Comparison of ENCODE assay signal across 16 mouse cellular contexts in the genomic region with DNA sequence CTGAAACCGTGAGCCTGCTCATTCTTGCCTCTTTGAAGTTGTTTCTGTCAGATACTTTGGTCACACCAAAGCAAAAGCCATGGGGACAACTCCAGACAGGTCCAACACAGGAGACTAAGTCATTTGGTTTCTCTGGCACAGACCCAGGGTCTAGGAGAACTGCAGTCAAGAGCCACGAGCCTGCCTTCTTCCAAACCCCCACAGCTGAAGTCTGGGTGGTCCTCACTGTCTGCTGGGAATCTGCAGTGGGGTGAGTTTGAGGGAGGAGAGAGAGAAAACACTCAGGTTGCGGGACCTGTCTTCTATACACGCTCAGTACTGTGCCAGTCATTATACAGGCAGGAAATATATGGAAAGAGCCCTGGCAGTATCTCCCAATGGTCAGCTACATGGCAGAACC. TPM values are rescaled to one million over a fixed set of nuclear protein-coding genes. Genes with fewer than 3 reads are reported as not detected.
DNase-seq lines count a peak whose midpoint lies in the region; ATAC-seq lines count a peak whose summit lies in the region.
"Had no signal": no experiment of that assay in that cellular context is flagged by ENCODE, and none has a peak within 500 bp of the region (broad histone marks: within the 10 kb centered on the region; RNA-seq: fewer than 3 reads in every experiment).

No protein-coding gene starts in this region.

- H3K36me3 ChIP-seq in hindbrain, embryonic 10.5 days: peaks cover 33% of the 10 kb centered on the region
- peaks cover 8% of the 10 kb centered on the region; the same call in 1 of the 2 replicates for H3K36me3 ChIP-seq in hindbrain, embryonic 13.5 days
- H3K36me3 ChIP-seq in neural tube, embryonic 15.5 days: no peaks in the 10 kb centered on the region
- H3K36me3 ChIP-seq in limb, embryonic 10.5 days: peaks cover 16% of the 10 kb centered on the region

- no peak for ATAC-seq in hindbrain, embryonic 13.5 days (ENCODE audit: low FRiP score)
- no peak for ATAC-seq in neural tube, embryonic 15.5 days (ENCODE audit: low FRiP score)
- ATAC-seq: forebrain, embryonic 14.5 days had no signal

- peak; percentile 1 for DNase-seq in hindbrain, embryonic 10.5 days (ENCODE audit: low spot score)
- DNase-seq in neural tube, embryonic 10.5 days (ENCODE audit: extremely low spot score, low spot score): peak; percentile 7
- peak; percentile 13 for DNase-seq in limb, embryonic 10.5 days (ENCODE audit: low spot score)
- DNase-seq in lung, postnatal 36 days: no peak
- DNase-seq: adrenal gland, adult 2 months; adrenal gland, postnatal 25 days; cerebellum, adult 18-20 months; cerebellum, adult 9-11 months; cerebellum, postnatal 36 days; gastrocnemius, adult 2 months; gastrocnemius, postnatal 25 days had no signal

- H3K9ac ChIP-seq in hindbrain, embryonic 13.5 days: no peak overlapping the region
- no peak overlapping the region for H3K9ac ChIP-seq in neural tube, embryonic 15.5 days (replicated peaks)
- H3K9ac ChIP-seq: heart, embryonic 12.5 days; hindbrain, embryonic 14.5 days had no signal

- no peaks in the 10 kb centered on the region for H3K4me1 ChIP-seq in hindbrain, embryonic 10.5 days (replicated peaks)
- no peaks in the 10 kb centered on the region for H3K4me1 ChIP-seq in hindbrain, embryonic 13.5 days (replicated peaks)
- H3K4me1 ChIP-seq in neural tube, embryonic 15.5 days: no peaks in the 10 kb centered on the region
- no peaks in the 10 kb centered on the region for H3K4me1 ChIP-seq in limb, embryonic 10.5 days

- H3K4me2 ChIP-seq in hindbrain, embryonic 13.5 days: no peak overlapping the region
- H3K4me2 ChIP-seq in neural tube, embryonic 15.5 days: no peak overlapping the region
- H3K4me2 ChIP-seq: heart, embryonic 12.5 days; hindbrain, embryonic 14.5 days had no signal

- no peaks in the 10 kb centered on the region for H3K9me3 ChIP-seq in hindbrain, embryonic 10.5 days
- no peaks in the 10 kb centered on the region for H3K9me3 ChIP-seq in hindbrain, embryonic 13.5 days
- H3K9me3 ChIP-seq in neural tube, embryonic 15.5 days (replicated peaks): no peaks in the 10 kb centered on the region
- H3K9me3 ChIP-seq in limb, embryonic 10.5 days (replicated peaks): no peaks in the 10 kb centered on the region
- H3K9me3 ChIP-seq: heart, embryonic 12.5 days had no signal

- H3K27ac ChIP-seq in hindbrain, embryonic 10.5 days: no peak overlapping the region
- no peak overlapping the region for H3K27ac ChIP-seq in hindbrain, embryonic 13.5 days
- no peak overlapping the region for H3K27ac ChIP-seq in neural tube, embryonic 15.5 days (replicated peaks)
- H3K27ac ChIP-seq in limb, embryonic 10.5 days: no peak overlapping the region
- H3K27ac ChIP-seq: gastrocnemius, adult 2 months; hindbrain, embryonic 14.5 days had no signal

- 84% methylated on average over 4 of the region's 4 CpGs for WGBS in hindbrain, embryonic 10.5 days
- 86% methylated on average over 4 of the region's 4 CpGs for WGBS in hindbrain, embryonic 13.5 days
- WGBS in neural tube, embryonic 15.5 days: 83% methylated on average over 4 of the region's 4 CpGs
- 85% methylated on average over 4 of the region's 4 CpGs for WGBS in limb, embryonic 10.5 days

- H3K27me3 ChIP-seq in hindbrain, embryonic 10.5 days (ENCODE audit: insufficient read depth, poor library complexity, severe bottlenecking): peaks cover 4% of the 10 kb centered on the region
- no peaks in the 10 kb centered on the region for H3K27me3 ChIP-seq in hindbrain, embryonic 13.5 days
- no peaks in the 10 kb centered on the region for H3K27me3 ChIP-seq in neural tube, embryonic 15.5 days (replicated peaks)
- H3K27me3 ChIP-seq in limb, embryonic 10.5 days (ENCODE audit: low read depth, poor library complexity, severe bottlenecking): peaks cover 4% of the 10 kb centered on the region
- H3K27me3 ChIP-seq: heart, embryonic 12.5 days had no signal

- no peak overlapping the region for H3K4me3 ChIP-seq in hindbrain, embryonic 10.5 days
- no peak overlapping the region for H3K4me3 ChIP-seq in hindbrain, embryonic 13.5 days
- H3K4me3 ChIP-seq in neural tube, embryonic 15.5 days (replicated peaks): no peak overlapping the region
- H3K4me3 ChIP-seq in limb, embryonic 10.5 days: no peak overlapping the region
- H3K4me3 ChIP-seq: gastrocnemius, adult 2 months; heart, embryonic 12.5 days had no signal

RNA-seq across cellular contexts. Expression of gene Klrg2, which starts 9.6 kb away (rescaled TPM):
- 0.05 and 0.14 TPM in 2 replicates for polyA plus RNA-seq in hindbrain, embryonic 10.5 days (2016; fragmentation: Nextera tagmentation; extraction: Ambion mirVana)
- 0.05 and 0.14 TPM in 2 replicates for polyA plus RNA-seq in hindbrain, embryonic 13.5 days (2015; fragmentation: Nextera tagmentation; extraction: Ambion mirVana)
- polyA plus RNA-seq in neural tube, embryonic 15.5 days (2015; fragmentation: Nextera tagmentation; extraction: Ambion mirVana): 0.14 and 0.24 TPM in 2 replicates
- polyA plus RNA-seq in limb, embryonic 10.5 days (2016; fragmentation: Nextera tagmentation; extraction: Ambion mirVana): 0.06 and 0.11 TPM in 2 replicates
- polyA plus RNA-seq: forebrain, embryonic 14.5 days; hindbrain, embryonic 14.5 days had no signal

RNA-seq across cellular contexts. Expression of gene Clec2l, which starts 35.4 kb away (rescaled TPM):
- 1.1 and 1.7 TPM in 2 replicates for polyA plus RNA-seq in hindbrain, embryonic 10.5 days (2016; fragmentation: Nextera tagmentation; extraction: Ambion mirVana)
- 8.9 and 11.2 TPM in 2 replicates for polyA plus RNA-seq in hindbrain, embryonic 13.5 days (2015; fragmentation: Nextera tagmentation; extraction: Ambion mirVana)
- 25.4 and 40.3 TPM in 2 replicates for polyA plus RNA-seq in neural tube, embryonic 15.5 days (2015; fragmentation: Nextera tagmentation; extraction: Ambion mirVana)
- 0.35 and 0.40 TPM in 2 replicates for polyA plus RNA-seq in limb, embryonic 10.5 days (2016; fragmentation: Nextera tagmentation; extraction: Ambion mirVana)
